Comparison of ENCODE assay signal across 10 mouse cellular contexts in genomic region chr9:63672797-63673493, GRCm38 (mm10).
DNase-seq lines count a peak whose midpoint lies in the region; ATAC-seq and TF ChIP-seq lines count a peak whose summit lies in the region.
"Had no signal": no experiment of that assay in that cellular context is flagged by ENCODE, and none has a peak within 500 bp of the region (broad histone marks: within the 10 kb centered on the region; RNA-seq: fewer than 3 reads in every experiment).

No protein-coding gene starts in this region.

- no peak for TF ChIP-seq POLR2A in limb, embryonic 14.5 days (IDR thresholded peaks at IDR 0.05; ENCODE audit: borderline replicate concordance, extremely low read depth, insufficient read depth, insufficient read length)

- peak; percentile 21 for DNase-seq in hindbrain, postnatal 0 days (ENCODE audit: low spot score)
- DNase-seq in NIH3T3 (ENCODE audit: low read depth) = peak; percentile 36
- peak; percentile 72 for DNase-seq in gastrocnemius, postnatal 25 days
- DNase-seq in limb, embryonic 14.5 days (ENCODE audit: low spot score) = peak; percentile 60
- DNase-seq in right cerebral cortex, adult 18-20 months = no peak
- no peak for DNase-seq in embryo, embryonic 9.5 days (ENCODE audit: extremely low spot score)
- DNase-seq: cerebellum, adult 2 months had no signal

- H3K4me2 ChIP-seq in hindbrain, postnatal 0 days (ENCODE audit: low read depth, low read length) = no peak overlapping the region
- no peak overlapping the region for H3K4me2 ChIP-seq in hindbrain, embryonic 16.5 days (ENCODE audit: low read length)
- no peak overlapping the region for H3K4me2 ChIP-seq in limb, embryonic 14.5 days (replicated peaks; ENCODE audit: low read depth, low read length, severe bottlenecking)
- H3K4me2 ChIP-seq: forebrain, embryonic 12.5 days had no signal

- 0 out of 2 replicates have a peak, but pooled peaks cover 2% of the 10 kb centered on the region for H3K4me1 ChIP-seq in hindbrain, postnatal 0 days (ENCODE audit: insufficient read depth, low read length)
- H3K4me1 ChIP-seq in hindbrain, embryonic 16.5 days (ENCODE audit: control insufficient read depth, insufficient read depth, low read depth, low read length) = peaks cover 7% of the 10 kb centered on the region; the same call in 1 of the 2 replicates
- peaks cover 33% of the 10 kb centered on the region for H3K4me1 ChIP-seq in limb, embryonic 14.5 days (ENCODE audit: control insufficient read depth, insufficient read depth, low read length)

- H3K9ac ChIP-seq in hindbrain, postnatal 0 days (replicated peaks; ENCODE audit: low read length) = no peak overlapping the region
- H3K9ac ChIP-seq in hindbrain, embryonic 16.5 days (ENCODE audit: low read depth, low read length) = no peak overlapping the region
- no peak overlapping the region for H3K9ac ChIP-seq in limb, embryonic 14.5 days (ENCODE audit: low read depth, low read length, severe bottlenecking)
- H3K9ac ChIP-seq: forebrain, embryonic 12.5 days had no signal

- TF ChIP-seq CTCF in hindbrain, postnatal 0 days (IDR thresholded peaks at IDR 0.05; ENCODE audit: low read depth) = no peak

- 62% methylated on average over 8 of the region's 8 CpGs for WGBS in hindbrain, postnatal 0 days
- whole genome bisulfite sequencing in hindbrain, embryonic 16.5 days = 70% methylated on average over 8 of the region's 8 CpGs
- WGBS in limb, embryonic 14.5 days = 34% methylated on average over 8 of the region's 8 CpGs

- no peaks in the 10 kb centered on the region for H3K9me3 ChIP-seq in hindbrain, postnatal 0 days (ENCODE audit: low read length)
- peaks cover 3% of the 10 kb centered on the region for H3K9me3 ChIP-seq in hindbrain, embryonic 16.5 days (ENCODE audit: control insufficient read depth, low read length)
- no peaks in the 10 kb centered on the region for H3K9me3 ChIP-seq in limb, embryonic 14.5 days (ENCODE audit: control insufficient read depth, low read length)
- H3K9me3 ChIP-seq: forebrain, embryonic 12.5 days had no signal

- H3K27me3 ChIP-seq in hindbrain, postnatal 0 days (ENCODE audit: insufficient read depth, low read length) = no peaks in the 10 kb centered on the region
- H3K27me3 ChIP-seq in hindbrain, embryonic 16.5 days (replicated peaks; ENCODE audit: control insufficient read depth, insufficient read depth, low read length) = no peaks in the 10 kb centered on the region
- no peaks in the 10 kb centered on the region for H3K27me3 ChIP-seq in limb, embryonic 14.5 days (ENCODE audit: control insufficient read depth, insufficient read depth, low read length)
- H3K27me3 ChIP-seq: forebrain, embryonic 12.5 days had no signal

- no peak overlapping the region for H3K27ac ChIP-seq in hindbrain, postnatal 0 days
- no peak overlapping the region for H3K27ac ChIP-seq in hindbrain, embryonic 16.5 days (ENCODE audit: low read depth, low read length)
- H3K27ac ChIP-seq in limb, embryonic 14.5 days (replicated peaks; ENCODE audit: low read depth, low read length) = peak overlapping the region; percentile 61; the same call in 1 of the 2 replicates
- H3K27ac ChIP-seq: forebrain, embryonic 12.5 days had no signal

- no peak overlapping the region for H3K4me3 ChIP-seq in hindbrain, postnatal 0 days (ENCODE audit: low read length)
- no peak overlapping the region for H3K4me3 ChIP-seq in hindbrain, embryonic 16.5 days (ENCODE audit: low read length)
- H3K4me3 ChIP-seq in limb, embryonic 14.5 days (replicated peaks; ENCODE audit: low read length) = no peak overlapping the region
- H3K4me3 ChIP-seq: forebrain, embryonic 12.5 days had no signal

- H3K36me3 ChIP-seq in hindbrain, postnatal 0 days (ENCODE audit: insufficient read depth, low read length) = no peaks in the 10 kb centered on the region
- no peaks in the 10 kb centered on the region for H3K36me3 ChIP-seq in hindbrain, embryonic 16.5 days (ENCODE audit: control insufficient read depth, insufficient read depth, low read length)
- peaks cover 8% of the 10 kb centered on the region; the same call in 1 of the 2 replicates for H3K36me3 ChIP-seq in limb, embryonic 14.5 days (ENCODE audit: control insufficient read depth, insufficient read depth, low read length)
- H3K36me3 ChIP-seq: forebrain, embryonic 12.5 days had no signal

- ATAC-seq in hindbrain, postnatal 0 days = peak; percentile 53
- ATAC-seq in hindbrain, embryonic 16.5 days = no peak
- peak; percentile 58 for ATAC-seq in limb, embryonic 14.5 days (ENCODE audit: low FRiP score, low read depth)
- no peak for ATAC-seq in erythroblast, adult 5-6 weeks (replicated peaks; ENCODE audit: low FRiP score, poor library complexity, severe bottlenecking)

Comparison
In these comparisons a context has a peak if more than half of its experiments do, and no peak if none do; other contexts are left out.
1. ATAC-seq: peak in hindbrain, postnatal 0 days (single experiment) and limb, embryonic 14.5 days (single experiment); none in hindbrain, embryonic 16.5 days (single experiment) and erythroblast, adult 5-6 weeks (single experiment).
2. DNase-seq: peak in hindbrain, postnatal 0 days (single experiment), NIH3T3 (single experiment), gastrocnemius, postnatal 25 days (single experiment) and limb, embryonic 14.5 days (single experiment); none in right cerebral cortex, adult 18-20 months (single experiment) and embryo, embryonic 9.5 days (single experiment).